Mouse (Mus musculus) lung, embryonic 15.5 days (tissue): Measurements from ENCODE around the gene Pkd1l2. TPM values are rescaled to one million over a fixed set of nuclear protein-coding genes. Genes with fewer than 3 reads are reported as not detected.

Experiments
- ATAC-seq: fragments of 200-750 bp; cut with Nextera tagmentation; 2 replicates; pipeline ENCODE4 v1.8.0; 2017; ENCODE audit warnings: moderate number of reproducible peaks, borderline replicate concordance; ENCODE audit not compliant: low FRiP score, low TSS enrichment; ENCODE audit errors: extremely low read depth
- H3K27ac ChIP-seq: fragments of 300-500 bp; sonication (generic); 2 replicates; pipeline ENCODE4 v1.5.1; 2015; ENCODE audit warnings: moderate library complexity, mild to moderate bottlenecking, inconsistent platforms
- H3K27me3 ChIP-seq: fragments of 300-500 bp; sonication (generic); 2 replicates; pipeline ENCODE4 v1.6.1; 2015; ENCODE audit warnings: inconsistent platforms
- H3K36me3 ChIP-seq: fragments of 300-500 bp; sonication (generic); 2 replicates; pipeline ENCODE4 v1.6.1; 2015; ENCODE audit warnings: inconsistent platforms
- H3K4me1 ChIP-seq: fragments of 300-500 bp; sonication (generic); 2 replicates; pipeline ENCODE4 v1.6.1; 2015; ENCODE audit warnings: inconsistent platforms
- H3K4me2 ChIP-seq: fragments of 300-500 bp; sonication (generic); 2 replicates; pipeline ENCODE4 v1.6.1; 2015; ENCODE audit warnings: inconsistent platforms, mild to moderate bottlenecking, moderate library complexity
- H3K4me3 ChIP-seq: fragments of 300-500 bp; sonication (generic); 2 replicates; pipeline ENCODE4 v1.5.1; 2015; ENCODE audit warnings: mild to moderate bottlenecking, inconsistent platforms
- H3K9ac ChIP-seq: fragments of 300-500 bp; sonication (generic); 2 replicates; pipeline ENCODE4 v1.6.1; 2015; ENCODE audit warnings: inconsistent platforms
- H3K9me3 ChIP-seq: fragments of 300-500 bp; sonication (generic); 2 replicates; pipeline ENCODE4 v1.6.1; 2016; ENCODE audit warnings: inconsistent platforms
- WGBS: fragments of 180-500 bp; shearing (Covaris S2); methylation state at CpG from one replicate; pipeline ENCODE4 v1.1.7; 2015; 5-methylcytosine and 5-hydroxymethylcytosine counted together
- polyA plus RNA-seq: library from polyadenylated mRNA; unstranded; fragments of >200 nt; fragmentation: Nextera tagmentation; extraction: Ambion mirVana; gene quantifications from 2 replicates; pipeline ENCODE4 v1.2.1, GENCODE M21; 2015

The Pkd1l2 gene
- polyA plus RNA-seq, 1 experiment from 2014 or later: not detected

GRCm38 (mm10) chr8:117109801-117110390 lies 27.6 kb upstream of the Pkd1l2 start:
- no peak overlapping the region for H3K27ac ChIP-seq
- ATAC-seq: no peak

GRCm38 (mm10) chr8:117109018-117109711 lies 26.9 kb upstream of the Pkd1l2 start:
- Histone ChIP-seq H3K9me3 (no peaks in the 10 kb centered on the region), H3K4me3 (no peak overlapping the region), H3K27ac (no peak overlapping the region), H3K27me3 (no peaks in the 10 kb centered on the region), H3K9ac (no peak overlapping the region), H3K36me3 (no peaks in the 10 kb centered on the region), H3K4me1 (no peaks in the 10 kb centered on the region), H3K4me2 (no peak overlapping the region)
- ATAC-seq: no peak
- WGBS: 90% methylated on average over 19 of the region's 19 CpGs

More at GRCm38 (mm10) chr8:117109801-117110390, 27.6 kb upstream of the Pkd1l2 start:
- Histone ChIP-seq H3K4me2 (no peak overlapping the region), H3K9ac (no peak overlapping the region), H3K4me3 (no peak overlapping the region), H3K4me1 (no peaks in the 10 kb centered on the region), H3K9me3 (no peaks in the 10 kb centered on the region), H3K27me3 (no peaks in the 10 kb centered on the region), H3K36me3 (no peaks in the 10 kb centered on the region)
- WGBS: 48% methylated on average over 16 of the region's 16 CpGs

- Histone ChIP-seq H3K9me3 (no peaks in the 10 kb centered on the region), H3K27ac (no peak overlapping the region), H3K9ac (no peak overlapping the region), H3K27me3 (no peaks in the 10 kb centered on the region), H3K4me2 (peak overlapping the region; percentile 26; the same call in 1 of the 2 replicates), H3K36me3 (no peaks in the 10 kb centered on the region), H3K4me3 (no peak overlapping the region), H3K4me1 (no peaks in the 10 kb centered on the region)
- 16% methylated on average over 9 of the region's 9 CpGs for WGBS
- no peak for ATAC-seq
These were observed 25.3 kb upstream of the Pkd1l2 start for GRCm38 (mm10) chr8:117107533-117107932.

- no peaks in the 10 kb centered on the region for H3K9me3 ChIP-seq
- H3K9ac ChIP-seq: no peak overlapping the region
- no peaks in the 10 kb centered on the region for H3K27me3 ChIP-seq
- ATAC-seq: peak; percentile 64
- H3K27ac ChIP-seq: peak overlapping the region; percentile 50
- H3K36me3 ChIP-seq: no peaks in the 10 kb centered on the region
- WGBS: 34% methylated on average over 11 of the region's 11 CpGs
- H3K4me3 ChIP-seq: no peak overlapping the region
- peaks cover 16% of the 10 kb centered on the region for H3K4me1 ChIP-seq
- H3K4me2 ChIP-seq: peak overlapping the region; percentile 37
These were observed 15.4 kb upstream of the Pkd1l2 start for GRCm38 (mm10) chr8:117097564-117098191.

GRCm38 (mm10) chr8:117097051-117097563 lies 14.9 kb upstream of the Pkd1l2 start:
- Histone ChIP-seq H3K27me3 (no peaks in the 10 kb centered on the region), H3K9ac (no peak overlapping the region), H3K27ac (peak overlapping the region; percentile 50), H3K9me3 (no peaks in the 10 kb centered on the region), H3K4me2 (peak overlapping the region; percentile 37), H3K4me3 (no peak overlapping the region), H3K4me1 (peaks cover 16% of the 10 kb centered on the region), H3K36me3 (no peaks in the 10 kb centered on the region)
- WGBS: 39% methylated on average over 10 of the region's 10 CpGs
- ATAC-seq: no peak

- no peak within 1 kb of the TSS for H3K4me3 ChIP-seq
- no peak within 1 kb of the TSS for H3K27ac ChIP-seq
- 51% methylated on average over 12 of the region's 12 CpGs for WGBS
- ATAC-seq: no peak
- no peaks in the 10 kb centered on the region for H3K27me3 ChIP-seq
- H3K9me3 ChIP-seq: no peaks in the 10 kb centered on the region
- no peaks in the 10 kb centered on the region for H3K36me3 ChIP-seq
- H3K4me1 ChIP-seq: peaks cover 16% of the 10 kb centered on the region
- H3K9ac ChIP-seq: no peak within 1 kb of the TSS
- no peak within 1 kb of the TSS for H3K4me2 ChIP-seq
These were observed 13.4 kb upstream of the Pkd1l2 start, which contains the start of gene Bco1 for GRCm38 (mm10) chr8:117095647-117096046. TSS of gene Bco1 (plus strand) at chr8:117095854.

- Histone ChIP-seq H3K9me3 (no peaks in the 10 kb centered on the region), H3K36me3 (no peaks in the 10 kb centered on the region), H3K9ac (no peak overlapping the region), H3K4me2 (no peak overlapping the region), H3K4me1 (peaks cover 16% of the 10 kb centered on the region), H3K27ac (no peak overlapping the region), H3K4me3 (no peak overlapping the region), H3K27me3 (no peaks in the 10 kb centered on the region)
- WGBS: 27% methylated on average over 5 of the region's 5 CpGs
- no peak for ATAC-seq
These were observed 11.8 kb upstream of the Pkd1l2 start for GRCm38 (mm10) chr8:117094053-117094452.

- no peaks in the 10 kb centered on the region for H3K4me1 ChIP-seq
- whole genome bisulfite sequencing: 81% methylated on average over 4 of the region's 4 CpGs
- H3K27ac ChIP-seq: no peak overlapping the region
- H3K4me3 ChIP-seq: no peak overlapping the region
- H3K27me3 ChIP-seq: no peaks in the 10 kb centered on the region
- ATAC-seq: no peak
- H3K4me2 ChIP-seq: no peak overlapping the region
- H3K9me3 ChIP-seq: no peaks in the 10 kb centered on the region
- H3K36me3 ChIP-seq: no peaks in the 10 kb centered on the region
- H3K9ac ChIP-seq: no peak overlapping the region
These were observed 7.6 kb upstream of the Pkd1l2 start for GRCm38 (mm10) chr8:117089802-117090201.

- Histone ChIP-seq H3K4me3 (no peak overlapping the region), H3K27me3 (no peaks in the 10 kb centered on the region), H3K36me3 (no peaks in the 10 kb centered on the region), H3K27ac (no peak overlapping the region), H3K9me3 (no peaks in the 10 kb centered on the region), H3K9ac (no peak overlapping the region), H3K4me1 (0 out of 2 replicates have a peak, but pooled peaks cover 3% of the 10 kb centered on the region), H3K4me2 (no peak overlapping the region)
- no peak for ATAC-seq
These were observed 4.8 kb upstream of the Pkd1l2 start for GRCm38 (mm10) chr8:117087036-117087435.

GRCm38 (mm10) chr8:117085521-117085920 lies 3.3 kb upstream of the Pkd1l2 start:
- 36% methylated on average over 8 of the region's 8 CpGs for WGBS
- H3K4me1 ChIP-seq: 0 out of 2 replicates have a peak, but pooled peaks cover 3% of the 10 kb centered on the region
- H3K27me3 ChIP-seq: no peaks in the 10 kb centered on the region
- H3K4me2 ChIP-seq: no peak overlapping the region
- H3K36me3 ChIP-seq: no peaks in the 10 kb centered on the region
- no peak overlapping the region for H3K27ac ChIP-seq
- ATAC-seq: no peak
- no peak overlapping the region for H3K4me3 ChIP-seq
- H3K9ac ChIP-seq: no peak overlapping the region
- no peaks in the 10 kb centered on the region for H3K9me3 ChIP-seq

GRCm38 (mm10) chr8:117082947-117083559 lies 804 bp upstream of the Pkd1l2 start:
- H3K4me3 ChIP-seq: no peak overlapping the region
- no peaks in the 10 kb centered on the region for H3K36me3 ChIP-seq
- H3K9me3 ChIP-seq: no peaks in the 10 kb centered on the region
- 0 out of 2 replicates have a peak, but pooled peaks cover 3% of the 10 kb centered on the region for H3K4me1 ChIP-seq
- H3K27me3 ChIP-seq: no peaks in the 10 kb centered on the region
- H3K9ac ChIP-seq: no peak overlapping the region
- H3K4me2 ChIP-seq: no peak overlapping the region
- WGBS: 29% methylated on average over 9 of the region's 9 CpGs
- no peak overlapping the region for H3K27ac ChIP-seq
- no peak for ATAC-seq
